Mouse (Mus musculus) gastrocnemius, adult 2 months (tissue): ENCODE results near the gene Atg10. TPM values are rescaled to one million over a fixed set of nuclear protein-coding genes. Genes with fewer than 3 reads are reported as not detected.

ENCODE experiments used
- DNase-seq: peaks from one replicate; pipeline ENCODE4 v3.0.0; 2022
- H3K27ac ChIP-seq: fragments of 200-600 bp; 2 replicates; pipeline ENCODE4 v1.8.1; 2022; ENCODE audit warnings: mild to moderate bottlenecking
- H3K4me3 ChIP-seq: fragments of 200-600 bp; 2 replicates; pipeline ENCODE4 v1.8.1; 2022; ENCODE audit warnings: mild to moderate bottlenecking, moderate library complexity
- CTCF ChIP-seq: fragments of 200-600 bp; IDR thresholded peaks from 2 replicates; pipeline ENCODE4 v1.8.1; 2022; ENCODE audit warnings: antibody characterized with exemption, mild to moderate bottlenecking, moderate library complexity
- intact Hi-C: fragments of 180-260 bp; cut with DNase I; formaldehyde crosslinking; loops from one replicate; pipeline ENCODE4 v1.15.1; 2025
- total RNA-seq, 2 experiments: library from RNA; stranded (reverse); gene quantifications; 2 replicates each; pipeline ENCODE4 v1.2.3; 2021

Atg10 gene
- total RNA-seq, 2 experiments from 2014 or later: 9.6 to 14.9 TPM

DNA sequence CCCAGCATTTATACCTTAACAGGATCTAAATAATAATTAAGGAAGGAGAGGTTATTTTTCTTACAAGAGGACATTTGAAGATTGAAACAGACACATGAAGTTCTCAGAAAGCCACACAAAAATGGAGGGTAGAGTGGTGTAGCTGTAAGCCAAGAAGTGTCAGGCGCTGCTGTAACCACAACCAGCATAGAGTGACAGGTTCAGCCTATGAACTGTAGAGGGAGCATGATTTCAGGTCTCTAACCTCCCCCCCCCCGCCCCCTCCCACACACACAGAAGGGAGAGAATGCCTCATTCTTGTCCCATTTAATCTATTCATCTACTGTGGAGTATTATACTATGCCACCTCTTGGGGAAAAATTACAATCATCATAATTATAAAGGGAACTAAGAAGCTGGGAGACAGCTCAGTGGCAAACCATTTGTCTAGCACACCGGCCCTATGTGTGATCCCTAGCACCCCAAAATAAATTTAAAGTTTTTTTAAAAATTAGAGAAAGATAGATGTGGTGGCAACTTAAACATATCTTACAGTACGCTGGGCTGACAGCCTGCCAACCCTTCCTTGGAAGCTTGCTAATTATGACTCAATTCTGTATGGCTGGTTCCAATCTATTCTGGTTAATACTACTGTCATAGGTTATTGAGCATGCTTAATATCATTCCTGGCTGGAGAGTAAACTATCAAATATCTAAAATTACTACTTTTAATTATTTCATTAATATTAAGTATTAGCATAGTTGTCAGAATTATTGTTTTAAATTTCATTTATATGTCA, 68.2 kb downstream of the Atg10 start:
- no peak for TF ChIP-seq CTCF
- H3K27ac ChIP-seq: no peak overlapping the region
- no peak for DNase-seq

DNA sequence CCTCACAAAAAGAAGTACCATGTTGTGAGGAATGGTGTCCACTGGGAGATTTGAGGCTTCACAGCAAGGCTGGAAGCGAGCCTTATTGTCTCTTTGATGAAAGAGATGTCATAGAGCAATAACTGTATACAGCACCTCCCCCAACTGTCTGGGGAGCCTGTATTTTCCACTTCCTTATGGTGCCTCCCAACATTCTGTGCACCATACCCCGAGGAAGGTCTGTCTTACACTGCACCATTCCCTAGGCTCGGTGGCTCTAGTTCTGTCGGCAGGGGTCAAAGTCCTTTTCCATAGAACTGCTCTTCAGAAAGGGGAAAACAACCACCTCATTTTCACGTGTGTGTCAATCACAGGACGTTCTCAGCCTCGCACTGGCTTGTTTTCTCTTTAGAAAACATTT, 69.1 kb downstream of the Atg10 start:
- no peak overlapping the region for H3K27ac ChIP-seq
- H3K4me3 ChIP-seq: no peak overlapping the region
- TF ChIP-seq CTCF: no peak
- intact Hi-C loops: loop anchor here (5.0 to 10.0 kb wide), 2 partner anchors 210 to 308 kb away; partner anchors contain the start of gene Ssbp2
- no peak for DNase-seq

More for the DNA sequence above, 68.2 kb downstream of the Atg10 start:
- intact Hi-C loops: loop anchor here (5.0 to 10.0 kb wide), 2 partner anchors 209 to 307 kb away; partner anchors contain the start of gene Ssbp2
- no peak overlapping the region for H3K4me3 ChIP-seq

DNA sequence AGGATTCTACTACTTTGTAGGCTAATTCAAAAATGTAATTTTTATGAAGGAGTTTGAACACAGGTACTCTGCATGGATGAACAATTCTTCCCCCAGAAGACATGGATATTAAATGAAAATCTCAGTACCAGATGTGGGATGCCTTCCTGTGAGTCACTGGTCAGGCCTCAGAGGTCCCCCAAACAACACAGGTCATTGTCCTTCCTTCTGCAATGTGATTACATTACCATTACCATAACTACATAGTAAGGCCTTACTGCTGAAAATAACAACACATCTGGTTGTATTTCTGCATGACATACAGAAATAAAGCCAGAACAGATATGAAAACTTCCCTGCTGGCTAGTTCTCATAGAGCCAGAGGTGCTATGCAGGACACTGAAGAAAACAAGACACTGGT, 87.4 kb downstream of the Atg10 start:
- TF ChIP-seq CTCF: no peak
- no peak overlapping the region for H3K27ac ChIP-seq
- no peak overlapping the region for H3K4me3 ChIP-seq
- intact Hi-C loops: no loop called here
- no peak for DNase-seq

DNA sequence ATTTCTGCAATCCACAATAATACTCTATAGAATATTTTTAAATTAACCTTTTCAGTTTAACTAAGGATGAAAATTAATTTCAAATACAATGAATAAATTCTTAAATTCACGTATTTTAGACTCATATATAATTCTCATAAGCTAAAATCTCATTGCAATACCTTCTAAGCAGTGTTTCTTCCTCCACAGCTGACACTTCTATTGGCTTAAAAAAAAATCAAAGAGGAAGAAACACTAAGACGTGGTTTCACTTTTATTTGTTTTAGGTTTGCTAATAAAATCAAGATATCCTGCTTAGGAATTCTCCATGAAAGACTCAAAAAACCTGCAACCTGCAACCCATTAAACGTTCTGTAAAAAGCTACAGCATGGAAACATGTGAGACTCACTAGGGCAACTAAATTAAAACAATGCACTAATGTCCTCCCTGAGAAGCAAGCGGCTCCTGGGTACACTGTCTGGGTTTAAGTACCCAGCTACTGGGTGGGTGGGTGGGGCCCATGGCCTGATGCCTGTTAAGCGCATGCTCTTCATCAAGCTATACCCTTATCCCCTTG, 90.4 kb downstream of the Atg10 start:
- Histone ChIP-seq H3K27ac (no peak overlapping the region), H3K4me3 (no peak overlapping the region)
- DNase-seq: no peak
- intact Hi-C loops: no loop called here
- TF ChIP-seq CTCF: no peak

DNA sequence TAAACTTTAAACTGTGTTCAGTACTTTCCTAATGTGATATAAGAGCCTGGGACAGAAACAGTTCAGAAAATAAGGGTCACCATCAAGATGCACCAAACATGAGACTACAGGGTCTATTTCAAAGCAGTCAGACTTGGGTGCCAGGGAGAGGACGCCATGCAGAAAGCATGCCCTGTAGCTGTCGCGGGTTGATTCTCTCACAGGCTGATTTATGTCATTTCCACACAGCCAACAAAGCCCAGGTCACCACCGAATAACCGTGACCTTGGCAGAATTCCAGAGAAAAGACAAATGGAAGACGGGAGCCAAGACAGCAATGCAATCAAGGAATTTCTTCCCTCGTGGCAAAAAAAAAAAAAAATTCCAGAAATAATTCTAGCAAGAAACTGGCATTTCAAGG, 94.7 kb downstream of the Atg10 start:
- no peak for TF ChIP-seq CTCF

DNA sequence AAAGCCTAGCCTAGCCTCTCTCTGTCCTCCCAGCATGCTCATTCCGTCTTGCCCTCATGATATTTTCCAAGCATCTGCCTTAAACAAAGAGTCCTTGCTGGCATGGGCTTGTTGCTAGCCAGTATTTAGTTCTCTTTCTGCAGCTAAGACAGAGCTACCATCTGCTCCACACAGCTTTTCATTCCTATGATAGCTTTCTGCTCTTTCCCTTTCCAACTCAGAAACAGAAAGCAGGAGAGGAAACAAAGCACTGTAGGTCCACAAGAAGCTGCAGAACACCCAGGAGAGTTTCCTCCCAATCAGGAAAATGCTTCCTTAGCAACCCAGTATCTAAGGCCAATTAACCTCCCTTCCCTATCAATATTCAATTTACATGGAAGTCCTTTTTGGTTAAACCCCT, 95.2 kb downstream of the Atg10 start:
- no peak for TF ChIP-seq CTCF

More for the DNA sequence above, 94.7 kb downstream of the Atg10 start:
- Histone ChIP-seq H3K27ac (no peak overlapping the region), H3K4me3 (no peak overlapping the region)
- intact Hi-C loops: no loop called here
- no peak for DNase-seq

DNA sequence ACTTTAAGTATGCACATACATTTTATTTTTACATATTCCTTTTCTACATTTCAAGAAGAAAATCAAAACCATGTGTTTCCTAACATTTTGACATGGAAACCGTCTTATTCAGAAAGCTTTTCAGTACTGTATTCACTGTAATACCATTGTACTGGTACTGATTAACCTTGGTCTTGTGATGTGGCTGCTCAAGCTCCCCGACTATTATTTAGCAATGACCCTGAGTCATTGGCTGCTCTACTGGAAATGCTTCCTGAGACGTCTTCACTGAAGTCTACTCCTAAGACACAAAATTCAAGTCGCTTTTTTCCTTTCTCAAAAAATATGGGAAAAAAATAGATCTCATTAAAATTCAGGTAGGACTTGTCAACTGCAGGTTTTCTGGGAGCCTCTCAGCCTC, 105.6 kb downstream of the Atg10 start:
- intact Hi-C loops: no loop called here
- H3K27ac ChIP-seq: no peak overlapping the region

More for the DNA sequence above, 95.2 kb downstream of the Atg10 start:
- DNase-seq: no peak
- Histone ChIP-seq H3K4me3 (no peak overlapping the region), H3K27ac (no peak overlapping the region)
- intact Hi-C loops: no loop called here

DNA sequence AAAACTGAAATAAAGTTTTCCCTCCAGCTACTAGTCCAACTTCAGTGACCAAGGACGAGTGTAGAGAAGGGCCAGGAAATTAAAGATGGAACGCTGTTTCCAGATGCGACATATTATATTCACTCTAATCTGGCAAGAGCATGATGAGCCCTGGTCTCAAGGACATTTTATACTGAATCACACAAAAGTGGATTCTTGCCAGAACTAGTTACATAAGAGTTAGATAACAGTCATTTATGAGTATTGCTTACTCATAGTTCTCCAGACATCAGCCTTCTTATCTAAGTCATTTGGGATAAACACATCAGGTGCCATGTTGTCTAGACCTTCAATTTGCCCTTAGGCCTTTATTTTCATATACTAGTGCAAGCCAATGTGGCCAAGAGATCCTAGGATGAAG, 108.9 kb downstream of the Atg10 start:
- intact Hi-C loops: no loop called here
- TF ChIP-seq CTCF: no peak
- H3K4me3 ChIP-seq: no peak overlapping the region
- no peak overlapping the region for H3K27ac ChIP-seq
- no peak for DNase-seq

More for the DNA sequence above, 105.6 kb downstream of the Atg10 start:
- TF ChIP-seq CTCF: no peak
- no peak for DNase-seq
- no peak overlapping the region for H3K4me3 ChIP-seq

DNA sequence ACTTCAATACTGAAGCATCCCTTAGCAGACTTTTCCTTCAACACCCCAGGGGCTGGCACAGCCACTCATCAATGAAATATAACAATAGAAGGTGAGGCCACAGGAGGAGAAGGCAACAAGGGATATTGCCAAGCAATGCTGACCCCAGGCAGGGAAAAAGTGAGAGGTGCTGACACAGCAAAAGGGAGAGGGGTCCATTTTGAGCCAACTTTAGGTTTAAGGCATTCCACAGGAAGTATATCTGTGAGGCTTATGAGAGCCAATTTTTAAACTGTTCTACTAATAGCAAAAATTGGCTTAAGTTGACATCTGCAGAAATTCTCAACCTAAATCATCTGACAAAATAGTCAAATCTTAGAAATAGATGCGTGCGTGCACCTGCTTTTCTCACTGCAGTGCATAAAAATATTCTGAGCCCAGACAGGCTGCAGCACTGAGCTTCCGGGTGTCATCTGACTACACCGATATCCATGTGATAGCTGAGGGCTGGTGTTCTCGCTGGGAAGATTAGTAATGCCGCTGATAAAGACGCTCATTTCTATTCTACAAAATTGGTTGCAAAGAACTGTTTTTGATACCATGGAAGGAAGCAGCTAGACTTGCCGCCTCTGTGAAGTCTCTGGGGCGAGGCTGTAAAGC, 116.3 kb downstream of the Atg10 start:
- DNase-seq: no peak
- H3K4me3 ChIP-seq: no peak overlapping the region
- no peak overlapping the region for H3K27ac ChIP-seq
- intact Hi-C loops: no loop called here
- TF ChIP-seq CTCF: no peak

DNA sequence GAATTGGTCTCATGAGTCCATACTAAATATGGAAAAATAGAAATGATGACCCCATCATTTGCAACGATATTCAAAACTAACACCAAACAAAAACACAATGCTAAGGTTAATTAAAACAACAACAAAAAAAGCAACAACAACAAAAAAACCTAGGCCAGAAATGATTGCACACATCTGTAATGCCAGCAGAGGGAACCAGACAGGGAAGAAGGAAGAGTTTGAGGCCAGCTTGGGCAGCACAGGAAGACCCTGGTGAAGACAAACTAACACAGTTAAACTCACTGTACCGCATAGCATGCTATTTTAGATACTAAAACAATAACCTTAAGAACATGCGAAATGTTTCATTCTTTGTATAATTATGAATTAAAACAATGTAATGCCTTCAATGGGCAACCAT, 121.5 kb downstream of the Atg10 start:
- no peak overlapping the region for H3K4me3 ChIP-seq
- no peak for DNase-seq
- no peak overlapping the region for H3K27ac ChIP-seq
- intact Hi-C loops: no loop called here
- peak; percentile 34; the same call in 1 of the 2 replicates for TF ChIP-seq CTCF

DNA sequence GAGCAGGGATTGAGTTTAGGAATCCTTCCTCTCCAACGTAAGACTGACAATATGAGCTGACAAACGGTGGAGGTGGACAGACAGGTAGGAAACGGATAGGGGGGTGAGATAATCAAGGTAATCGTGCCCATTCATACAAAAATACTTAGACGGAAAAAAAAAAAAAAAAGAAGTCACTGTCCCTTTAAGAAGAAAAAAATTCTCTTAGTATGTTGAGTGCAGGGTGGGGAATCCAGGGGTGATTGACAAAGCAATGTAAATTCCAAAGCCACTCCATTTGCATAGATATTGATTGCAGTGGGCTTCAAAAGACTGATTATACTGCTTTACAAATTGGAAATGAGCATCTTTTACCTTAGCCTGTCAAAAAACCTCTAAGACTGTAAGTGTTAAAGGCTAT, 123.4 kb downstream of the Atg10 start:
- intact Hi-C loops: no loop called here

DNA sequence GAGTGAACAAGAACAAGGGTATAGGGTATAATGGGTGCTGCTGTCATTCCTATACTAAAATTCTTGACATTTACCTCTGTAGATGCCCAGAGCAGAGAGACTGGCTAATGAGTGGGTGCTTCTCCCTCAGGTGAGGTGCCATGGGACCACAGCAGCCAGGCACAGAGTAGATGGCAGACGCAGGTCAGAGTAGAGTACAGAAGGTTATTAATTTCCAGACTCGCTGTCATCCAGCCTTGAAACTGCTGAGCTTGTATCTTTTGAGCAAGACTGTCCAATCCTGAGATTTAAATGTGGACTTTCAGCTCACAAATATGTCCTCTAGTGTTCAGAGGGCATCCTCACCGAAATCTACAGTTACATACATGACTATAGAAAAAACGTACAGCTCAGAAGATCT, 128.9 kb downstream of the Atg10 start:
- intact Hi-C loops: no loop called here

More for the DNA sequence above, 123.4 kb downstream of the Atg10 start:
- no peak for TF ChIP-seq CTCF
- H3K4me3 ChIP-seq: no peak overlapping the region
- no peak for DNase-seq
- no peak overlapping the region for H3K27ac ChIP-seq

DNA sequence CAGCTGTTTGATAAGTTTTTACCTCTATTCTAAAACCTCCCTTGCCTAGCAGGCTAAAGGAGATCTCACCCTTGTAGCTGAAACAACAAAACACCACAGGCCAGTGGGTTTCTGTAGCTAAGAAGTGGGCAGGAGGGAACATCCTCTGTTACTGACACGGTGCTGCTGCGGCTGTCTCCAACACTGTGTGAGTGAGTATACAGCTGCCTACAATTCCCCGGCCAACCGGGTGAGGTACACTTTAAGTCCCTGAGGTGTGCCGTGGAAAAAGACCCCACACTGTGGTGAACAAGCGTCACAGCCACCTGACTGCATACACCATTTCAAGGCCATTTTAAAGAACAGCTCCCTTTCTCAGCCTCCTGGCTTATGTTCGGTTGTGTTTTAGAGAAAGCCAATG, 129.6 kb downstream of the Atg10 start:
- no peak for DNase-seq
- intact Hi-C loops: no loop called here
- H3K4me3 ChIP-seq: no peak overlapping the region
- H3K27ac ChIP-seq: no peak overlapping the region
- TF ChIP-seq CTCF: no peak

More for the DNA sequence above, 128.9 kb downstream of the Atg10 start:
- DNase-seq: no peak
- Histone ChIP-seq H3K4me3 (no peak overlapping the region), H3K27ac (no peak overlapping the region)
- no peak for TF ChIP-seq CTCF
